Mouse (Mus musculus): ENCODE measurements around the gene Gm21188.
"Not testable (repeated sequence)": the region's sequence is repeated elsewhere in the genome, so short reads cannot be mapped to it uniquely, and the experiment has no call there.

The Gm21188 gene

DNA sequence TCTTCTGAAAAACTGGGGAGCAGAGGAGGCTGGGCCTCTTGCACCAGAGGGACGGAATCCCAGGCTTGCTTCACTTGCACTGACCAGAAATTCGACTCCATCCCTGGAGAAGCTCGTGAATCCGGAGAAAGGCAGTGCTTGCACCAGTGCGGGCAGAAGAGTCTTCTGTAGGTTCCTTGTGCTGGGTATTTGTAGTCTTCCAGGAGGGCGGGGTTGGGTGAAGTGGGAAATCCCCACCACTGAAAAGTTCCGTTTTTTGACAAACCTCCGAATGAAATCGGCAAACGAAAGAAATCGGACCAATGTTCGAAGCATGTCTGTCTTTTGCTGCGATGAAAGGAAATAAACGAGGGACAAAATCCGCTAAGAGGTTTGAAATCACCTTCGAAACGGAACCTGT is 25.1 kb downstream of the Gm21188 start, which contains the start of gene Gm36079:
TSS of gene Gm36079 (minus strand) at position 101 of the 400 bp plus-strand sequence.
- not testable (repeated sequence) for DNase-seq (ENCODE audit: low read depth, low spot score)

DNA sequence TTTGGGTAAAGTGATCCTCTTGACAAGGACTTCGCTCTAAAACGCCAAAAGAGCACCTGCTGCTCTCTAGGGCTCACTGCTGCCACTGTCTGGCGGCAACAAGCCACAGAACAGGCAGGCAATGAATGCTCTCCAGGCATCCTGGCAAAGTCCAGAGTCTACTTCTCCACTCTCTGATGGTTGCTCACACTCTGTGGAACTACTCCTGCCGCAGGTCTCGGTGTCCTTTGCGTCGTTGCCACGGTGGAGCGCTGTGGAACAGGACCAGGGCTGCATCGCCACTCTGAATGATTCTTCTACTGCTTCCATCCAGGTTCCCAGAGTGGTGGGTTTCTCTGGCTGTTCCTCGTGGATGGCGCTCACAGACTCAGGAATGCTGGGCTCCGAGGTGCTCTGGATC is 25.6 kb downstream of the Gm21188 start:
- not testable (repeated sequence) for DNase-seq (ENCODE audit: low read depth, low spot score)

DNA sequence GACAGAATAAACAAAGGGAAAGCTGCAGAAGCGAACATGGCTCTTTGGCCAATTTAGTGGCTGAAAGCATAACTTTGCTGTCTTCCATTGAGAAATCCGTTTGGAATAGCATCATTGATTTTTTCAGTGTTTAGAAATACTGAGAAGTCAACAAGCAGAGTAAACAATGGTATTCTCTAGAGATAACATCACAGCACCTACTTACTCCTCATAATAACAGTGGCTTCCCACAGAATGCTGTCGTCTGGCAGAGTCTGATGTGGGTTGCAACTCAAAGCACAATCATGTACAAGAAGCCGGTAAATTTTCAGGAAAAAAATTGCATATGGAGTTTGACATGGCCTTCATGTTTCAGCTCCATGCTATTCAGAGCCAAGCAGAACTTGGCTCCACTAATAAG is 26.4 kb downstream of the Gm21188 start:
- DNase-seq (ENCODE audit: low read depth, low spot score), result peak; percentile 45

DNA sequence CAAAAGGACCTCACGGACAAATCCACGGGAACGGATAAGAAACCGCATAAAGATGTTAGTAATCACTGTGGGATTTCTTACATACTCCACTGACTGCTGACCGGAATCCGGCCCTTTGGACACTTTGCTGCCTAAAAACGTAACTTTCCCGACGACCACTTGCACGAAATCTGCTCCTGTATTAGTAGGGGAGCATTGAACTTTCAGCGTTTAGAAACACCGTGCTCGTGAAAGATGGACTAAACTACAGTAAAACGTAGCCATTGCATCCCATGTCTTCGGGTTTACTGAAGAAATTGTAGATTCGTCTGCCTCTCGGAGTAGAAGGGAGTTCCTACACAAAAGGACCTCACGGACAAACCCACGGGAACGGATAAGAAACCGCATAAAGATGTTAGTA is 27.0 kb downstream of the Gm21188 start:
- DNase-seq (ENCODE audit: low read depth, low spot score), result not testable (repeated sequence)

DNA sequence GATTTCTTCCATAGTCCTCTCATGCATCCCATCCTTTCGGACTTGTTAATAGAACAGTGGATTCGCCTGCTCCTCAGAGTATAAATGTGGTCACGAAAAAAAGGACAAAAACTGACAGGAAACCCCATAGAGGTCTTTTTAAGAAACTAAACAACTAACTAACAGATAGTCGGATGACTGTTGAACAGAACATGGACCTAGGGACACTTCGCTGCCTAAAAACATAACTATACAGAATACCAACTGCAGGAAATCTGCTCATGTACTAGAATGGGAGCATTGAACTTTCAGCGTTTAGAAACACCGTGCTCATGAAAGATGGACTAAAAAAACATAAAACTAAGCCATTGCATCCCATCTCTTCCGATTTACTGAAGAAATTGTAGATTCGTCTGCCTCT is 27.4 kb downstream of the Gm21188 start:
- not testable (repeated sequence) for DNase-seq (ENCODE audit: low read depth, low spot score)

DNA sequence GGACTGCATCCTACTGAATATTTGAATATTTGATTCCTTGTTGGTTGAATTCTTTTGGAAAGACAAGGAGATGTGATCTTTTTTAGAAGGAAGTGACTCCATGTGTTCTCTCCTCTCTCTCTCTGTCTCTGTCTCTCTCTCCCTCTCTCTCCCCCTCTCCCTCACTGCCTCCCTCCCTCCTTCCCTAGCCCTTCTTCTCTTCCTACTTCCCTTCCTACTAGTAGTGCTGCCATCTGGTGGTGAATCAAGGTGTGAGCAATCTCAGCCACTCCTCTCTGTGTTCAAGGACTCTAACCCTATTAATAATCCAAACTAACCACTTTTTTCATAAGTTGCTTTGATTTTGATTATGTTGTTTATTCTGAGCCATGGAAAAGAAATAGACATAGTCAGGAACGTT is 30.5 kb downstream of the Gm21188 start:
- not testable (repeated sequence) for DNase-seq (ENCODE audit: low read depth, low spot score)

DNA sequence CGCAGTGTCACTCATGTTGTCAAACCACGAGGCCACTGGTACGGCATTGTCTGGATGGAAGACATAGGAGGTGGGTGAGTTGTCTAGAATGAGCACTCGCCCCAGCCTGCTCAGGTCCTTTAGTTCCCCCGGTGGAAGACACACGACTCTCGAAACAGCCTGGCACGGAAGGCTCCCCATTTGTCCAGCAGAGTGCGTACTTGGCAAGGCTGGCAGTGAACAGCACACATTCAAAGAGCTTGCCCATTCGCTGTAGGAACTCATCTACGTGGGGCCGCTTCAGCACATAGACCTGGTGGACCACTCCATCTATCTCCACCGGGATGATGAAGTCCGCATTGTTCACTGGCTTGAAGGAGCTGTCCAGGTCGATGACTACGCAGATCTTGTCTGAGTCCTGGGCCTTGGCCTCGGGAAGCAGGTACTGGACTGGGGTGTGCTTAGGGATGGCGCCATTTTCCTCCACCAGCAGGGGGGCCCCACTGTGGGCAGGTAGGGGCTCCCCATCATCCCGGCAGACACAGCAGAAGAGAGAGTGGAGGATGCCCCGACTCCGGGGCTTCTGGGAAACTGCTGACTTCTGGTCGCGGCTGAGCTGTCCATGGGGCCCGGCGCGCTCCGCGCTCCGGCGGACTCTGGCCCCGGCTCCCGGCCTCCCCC is 36.5 kb downstream of the Gm21188 start:
- DNase-seq (ENCODE audit: low read depth, low spot score), result not testable (repeated sequence)

DNA sequence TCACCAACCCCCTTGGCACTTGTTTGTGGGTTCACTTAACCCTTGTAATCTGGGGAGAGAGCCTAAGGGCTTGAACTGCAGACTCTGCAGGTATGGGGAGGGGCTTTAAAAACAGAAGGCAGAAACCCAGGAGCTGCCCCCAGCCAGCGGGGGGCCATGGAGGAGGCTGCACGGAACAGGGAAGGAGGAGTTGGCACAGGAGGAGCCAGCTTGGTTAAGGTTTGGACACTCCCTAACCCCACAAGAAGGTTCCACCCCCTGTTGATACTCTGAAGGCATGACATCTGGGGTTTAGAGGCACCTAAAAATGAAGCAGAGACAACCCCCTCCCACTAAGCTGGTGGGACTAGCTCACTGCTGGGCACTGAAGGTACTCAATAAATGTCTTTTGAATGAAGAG is 38.0 kb downstream of the Gm21188 start:
- not testable (repeated sequence) for DNase-seq (ENCODE audit: low read depth, low spot score)

DNA sequence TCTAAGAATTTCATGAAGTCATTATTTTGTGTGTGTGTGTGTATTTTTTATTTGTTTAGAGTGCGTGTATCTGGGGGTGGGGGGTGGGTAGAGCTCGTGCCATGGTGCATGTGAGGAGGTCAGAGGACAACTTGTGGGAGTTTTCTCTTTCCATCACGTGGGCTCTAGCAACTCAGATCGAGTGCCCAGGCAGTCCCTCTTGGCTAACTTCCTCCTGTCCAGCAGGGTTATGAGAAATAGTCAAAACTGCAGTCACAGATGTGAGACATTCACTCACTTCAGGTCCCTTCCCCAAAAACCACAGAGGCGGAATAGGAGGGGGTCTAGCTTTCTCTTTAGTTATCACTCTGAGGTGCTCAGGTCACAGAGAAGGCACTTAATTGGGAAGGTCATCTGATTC is 38.5 kb downstream of the Gm21188 start:
- not testable (repeated sequence) for DNase-seq (ENCODE audit: low read depth, low spot score)

DNA sequence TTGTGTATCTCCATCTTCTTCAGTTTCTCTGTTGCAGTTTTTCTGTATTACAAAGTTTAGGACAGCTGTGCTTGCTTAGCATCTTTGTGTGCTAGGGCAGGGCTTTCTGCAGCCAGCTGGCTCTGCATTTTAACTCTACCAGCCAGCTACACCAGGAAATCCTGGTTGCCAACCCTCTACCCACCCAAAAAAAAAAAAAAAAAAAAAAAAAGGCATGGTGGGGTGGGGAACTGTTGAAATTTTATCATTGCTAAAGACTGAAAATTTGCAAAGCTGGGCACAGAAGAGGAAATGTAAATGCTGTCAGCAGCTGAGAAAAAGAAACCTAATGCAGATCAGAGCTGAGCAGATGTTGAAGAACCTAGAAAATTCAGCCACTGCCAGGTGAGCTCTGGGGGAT is 41.9 kb downstream of the Gm21188 start:
- not testable (repeated sequence) for DNase-seq (ENCODE audit: low read depth, low spot score)

DNA sequence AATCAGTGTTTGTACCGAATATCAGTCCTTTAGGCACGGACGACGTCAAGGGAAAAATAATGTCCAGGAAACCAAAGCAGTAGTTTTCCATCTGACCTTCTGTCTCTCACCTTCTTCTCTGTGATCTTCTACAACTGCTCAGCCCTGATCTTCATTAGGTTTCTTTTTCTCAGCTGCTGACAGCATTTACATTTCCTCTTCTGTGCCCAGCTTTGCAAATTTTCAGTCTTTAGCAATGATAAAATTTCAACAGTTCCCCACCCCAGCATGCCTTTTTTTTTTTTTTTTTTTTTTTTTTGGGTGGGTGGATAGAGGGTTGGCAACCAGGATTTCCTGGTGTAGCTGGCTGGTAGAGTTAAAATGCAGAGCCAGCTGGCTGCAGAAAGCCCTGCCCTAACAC is 52.8 kb downstream of the Gm21188 start:
- DNase-seq (ENCODE audit: low read depth, low spot score), result not testable (repeated sequence)

DNA sequence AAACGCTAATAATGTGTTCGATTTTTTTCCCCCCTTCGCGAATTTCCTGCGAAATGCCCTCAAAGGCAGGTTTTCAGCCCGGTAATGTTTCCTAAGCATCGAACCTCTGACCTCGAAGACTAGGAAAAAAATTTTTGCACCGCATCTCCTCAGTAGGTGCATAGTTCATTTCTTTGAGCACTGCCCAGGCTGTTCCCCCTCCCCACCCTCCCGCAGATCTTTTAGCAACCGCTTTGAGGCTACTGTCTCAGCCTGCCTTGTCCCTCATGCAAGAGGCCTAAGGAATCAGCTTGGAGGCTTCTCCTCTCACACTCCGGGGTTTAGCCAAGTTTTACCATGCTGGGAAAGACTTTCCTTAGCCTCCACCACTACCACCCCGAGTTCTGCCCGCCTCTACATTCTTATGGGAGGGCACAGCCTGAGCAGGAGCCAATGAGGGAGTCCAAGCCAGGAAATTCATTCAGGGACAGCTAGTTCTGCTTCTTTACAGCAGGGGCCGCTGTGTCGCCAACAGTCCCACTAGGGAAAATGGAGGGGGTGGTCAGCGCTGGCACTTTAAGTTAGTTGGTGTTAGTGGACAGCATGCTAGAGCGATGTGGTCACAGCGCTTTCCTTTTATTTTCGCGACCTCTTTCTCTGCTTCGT is 53.4 kb downstream of the Gm21188 start:
- not testable (repeated sequence) for DNase-seq (ENCODE audit: low read depth, low spot score)

DNA sequence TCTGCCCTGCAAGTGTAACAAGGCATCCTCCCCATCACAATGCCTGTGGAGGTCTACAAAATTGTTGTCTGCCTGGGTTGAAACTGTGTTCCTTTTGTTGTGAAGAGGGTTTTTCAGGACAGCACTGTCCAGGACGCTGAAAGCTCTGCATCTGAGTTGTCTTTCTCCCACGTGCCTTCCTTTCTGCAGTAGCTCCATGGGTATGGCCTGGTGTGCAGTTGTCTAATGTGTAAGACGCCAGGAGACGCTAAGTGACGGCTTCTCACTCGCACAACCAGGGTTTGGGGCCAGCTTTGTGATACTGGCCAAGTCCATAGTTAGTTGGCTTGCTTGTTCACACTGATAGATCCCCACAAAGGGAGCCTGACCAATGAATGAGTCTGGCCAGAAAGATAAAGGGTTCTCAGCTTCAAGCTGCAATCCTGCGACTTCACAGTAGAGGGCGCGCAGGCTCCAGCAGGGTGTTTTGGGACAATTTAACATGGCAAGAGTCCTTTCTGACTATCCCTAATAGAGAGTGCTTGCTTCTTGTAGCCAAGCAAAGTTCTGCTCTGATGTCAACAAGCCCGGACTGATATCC is 60.0 kb downstream of the Gm21188 start:
- DNase-seq (ENCODE audit: low read depth, low spot score), result not testable (repeated sequence)

DNA sequence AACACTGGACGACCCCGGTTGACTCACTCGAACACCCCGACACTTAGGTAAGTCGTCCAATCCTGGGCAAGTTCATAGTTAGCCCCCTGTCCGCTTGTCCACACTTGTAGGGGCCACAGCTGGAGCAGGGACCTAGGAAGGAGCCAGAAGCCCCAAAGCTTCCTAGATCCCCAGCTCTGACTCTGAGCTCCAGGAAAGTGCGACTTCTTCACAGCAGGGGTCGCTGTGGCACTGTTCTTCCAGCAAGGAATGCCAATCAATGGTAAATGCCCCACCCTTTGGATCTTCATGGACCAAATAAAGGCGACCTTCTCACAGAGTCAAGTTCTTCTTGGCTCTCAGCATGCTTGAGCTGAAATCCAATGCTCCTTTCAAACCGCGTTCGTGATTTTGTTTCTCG is 60.7 kb downstream of the Gm21188 start:
- not testable (repeated sequence) for DNase-seq (ENCODE audit: low read depth, low spot score)

Measured in ES-CJ7 (cell line).